Mouse (Mus musculus) kidney, adult 2 months (tissue): Measurements from ENCODE around the gene Mavs.

ENCODE experiments used
- CTCF ChIP-seq: fragments of 200-500 bp; conservative IDR thresholded peaks from 2 replicates; pipeline ENCODE4 v1.5.1; 2011; ENCODE audit warnings: low read depth, mild to moderate bottlenecking, control low read depth, low read length, moderate library complexity, mixed read lengths; ENCODE audit not compliant: insufficient read depth, insufficient read length
- POLR2A ChIP-seq: fragments of 200-500 bp; IDR thresholded peaks from one replicate; pipeline ENCODE4 v1.6.1; 2011; ENCODE audit warnings: low read depth, low read length, control low read depth

DNA sequence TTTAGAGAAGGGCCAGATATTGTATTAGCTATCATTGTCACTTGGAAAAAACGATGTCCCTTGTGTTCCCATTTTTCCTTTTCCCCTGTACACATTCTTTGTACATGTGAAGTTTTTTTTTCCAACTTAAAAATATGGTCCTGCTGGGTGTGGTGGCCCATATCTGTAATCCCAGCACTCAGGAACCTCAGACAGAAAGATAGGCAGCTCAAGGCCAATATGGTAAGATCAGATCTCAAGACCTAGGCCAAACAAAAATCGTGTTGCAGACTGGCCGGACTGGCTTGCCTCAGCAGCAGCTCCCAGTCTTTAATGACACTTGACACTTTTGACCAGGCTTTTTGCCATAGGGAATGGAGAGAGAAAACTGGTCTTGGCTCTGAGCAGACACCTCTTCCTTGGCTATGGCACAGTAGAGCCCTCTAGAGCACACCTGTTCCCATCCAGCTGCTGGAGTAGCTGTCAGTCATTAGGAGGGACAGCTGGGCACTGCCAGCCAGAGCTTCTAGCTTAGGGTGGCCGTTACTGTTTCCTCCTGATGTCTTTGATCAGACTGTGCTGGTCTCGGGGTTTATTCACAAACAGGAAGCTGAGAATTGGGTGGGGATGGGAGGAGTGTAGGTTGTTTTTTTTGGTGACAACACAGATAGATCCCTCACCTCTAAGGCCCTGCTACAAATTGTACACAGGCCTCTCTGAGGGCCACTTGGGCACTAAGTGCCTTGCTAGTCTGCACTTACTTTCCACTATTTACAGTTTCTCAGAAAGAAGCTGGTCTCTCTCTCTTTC, 44.1 kb upstream of the Mavs start:
- no peak for TF ChIP-seq CTCF
- TF ChIP-seq POLR2A, result no peak
